Mouse (Mus musculus) heart, embryonic 16.5 days (tissue): ENCODE data around the gene Cadm2. TPM values are rescaled to one million over a fixed set of nuclear protein-coding genes. Genes with fewer than 3 reads are reported as not detected.

Experiments
- ATAC-seq: fragments of 200-750 bp; cut with Nextera tagmentation; replicated peaks from 2 replicates; pipeline ENCODE4 v1.8.0; 2017; ENCODE audit warnings: moderate number of reproducible peaks; ENCODE audit not compliant: insufficient read depth, low FRiP score; ENCODE audit errors: extremely low read depth
- H3K27ac ChIP-seq: fragments of 300-500 bp; sonication (generic); 2 replicates; pipeline ENCODE4 v1.5.1; 2014; ENCODE audit warnings: mild to moderate bottlenecking, low read length, control low read depth, moderate library complexity
- H3K27me3 ChIP-seq: fragments of 300-500 bp; sonication (generic); 2 replicates; pipeline ENCODE4 v1.6.1; 2014; ENCODE audit warnings: low read length, mixed read lengths; ENCODE audit not compliant: control insufficient read depth, insufficient read depth
- H3K36me3 ChIP-seq: fragments of 300-500 bp; sonication (generic); 2 replicates; pipeline ENCODE4 v1.6.1; 2014; ENCODE audit not compliant: control insufficient read depth, insufficient read depth
- H3K4me1 ChIP-seq: fragments of 300-500 bp; sonication (generic); 2 replicates; pipeline ENCODE4 v1.6.1; 2014; ENCODE audit warnings: low read length, mixed read lengths; ENCODE audit not compliant: control insufficient read depth, insufficient read depth
- H3K4me2 ChIP-seq: fragments of 300-500 bp; sonication (generic); 2 replicates; pipeline ENCODE4 v1.6.1; 2014; ENCODE audit warnings: low read depth, mild to moderate bottlenecking, control low read depth, low read length
- H3K4me3 ChIP-seq: fragments of 300-500 bp; sonication (generic); 2 replicates; pipeline ENCODE4 v1.5.1; 2014; ENCODE audit warnings: mild to moderate bottlenecking, control low read depth, low read length
- H3K9ac ChIP-seq: fragments of 300-500 bp; sonication (generic); 2 replicates; pipeline ENCODE4 v1.6.1; 2014; ENCODE audit warnings: low read length, control low read depth
- H3K9me3 ChIP-seq: fragments of 300-500 bp; sonication (generic); replicated peaks from 2 replicates; pipeline ENCODE4 v1.6.1; 2016; ENCODE audit warnings: low read length; ENCODE audit not compliant: control insufficient read depth
- WGBS: fragments of 180-500 bp; shearing (Covaris S2); extraction: QIAGEN DNeasy Blood & Tissue Kit; methylation state at CpG from one replicate; pipeline ENCODE4 v1.1.7; 2014; 5-methylcytosine and 5-hydroxymethylcytosine counted together
- polyA plus RNA-seq: library from polyadenylated mRNA; unstranded; fragments of >200 nt; fragmentation: Nextera tagmentation; extraction: Ambion mirVana; gene quantifications from 2 replicates; pipeline ENCODE4 v1.2.1, GENCODE M21; 2015

The Cadm2 gene
- polyA plus RNA-seq, 1 experiment from 2014 or later, result 0.20 TPM

DNA sequence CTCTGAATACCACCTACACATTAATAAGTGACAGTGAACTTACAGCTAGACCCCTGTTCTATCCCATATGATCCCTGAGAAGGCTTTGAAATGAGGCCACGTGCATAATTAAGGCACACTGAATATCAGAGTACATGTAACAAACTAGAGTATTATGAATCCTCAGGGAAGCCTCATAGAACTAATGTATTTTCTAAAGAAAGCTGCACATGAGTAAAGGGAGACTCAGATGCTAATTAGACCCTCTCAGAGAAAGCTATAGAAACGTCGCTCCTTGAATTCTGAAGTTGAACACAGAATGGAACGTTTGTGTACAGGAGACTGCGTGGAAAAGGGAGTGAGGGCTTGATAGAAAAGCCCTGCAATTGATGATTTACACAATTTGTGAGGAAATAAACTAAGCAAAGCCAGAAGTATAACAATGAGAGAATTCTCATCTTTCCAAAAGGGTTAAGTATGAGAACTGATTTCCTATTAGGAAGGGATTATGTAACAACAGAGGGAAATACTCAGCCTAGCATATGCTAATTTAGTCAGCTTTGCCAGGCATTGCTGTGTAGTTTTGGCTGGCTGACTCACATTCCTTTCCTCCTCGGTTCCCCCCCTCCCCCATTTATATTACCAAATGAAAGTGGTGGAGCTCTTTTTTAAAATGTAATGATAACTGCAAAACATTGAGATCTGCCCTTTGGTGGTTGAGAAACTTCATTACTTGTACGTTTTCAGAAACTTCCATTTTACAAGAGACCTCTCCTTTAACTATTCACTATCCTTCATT is 9.6 kb downstream of the Cadm2 start:
- WGBS, result 43% methylated on average over 7 of the region's 7 CpGs
- no peaks in the 10 kb centered on the region for H3K4me1 ChIP-seq
- H3K27me3 ChIP-seq, result 0 out of 2 replicates have a peak, but pooled peaks cover 1% of the 10 kb centered on the region
- no peaks in the 10 kb centered on the region for H3K9me3 ChIP-seq
- ATAC-seq, result no peak
- no peak overlapping the region for H3K27ac ChIP-seq
- H3K4me2 ChIP-seq, result no peak overlapping the region
- H3K9ac ChIP-seq, result no peak overlapping the region
- H3K4me3 ChIP-seq, result no peak overlapping the region
- no peaks in the 10 kb centered on the region for H3K36me3 ChIP-seq

GRCm38 (mm10) chr16:67609116-67609515 is 11.6 kb downstream of the Cadm2 start:
- Histone ChIP-seq H3K27me3 (no peaks in the 10 kb centered on the region), H3K9me3 (no peaks in the 10 kb centered on the region), H3K36me3 (no peaks in the 10 kb centered on the region), H3K4me2 (no peak overlapping the region), H3K27ac (no peak overlapping the region), H3K4me3 (no peak overlapping the region), H3K9ac (no peak overlapping the region), H3K4me1 (no peaks in the 10 kb centered on the region)
- WGBS, result 61% methylated on average over 4 of the region's 4 CpGs
- ATAC-seq, result no peak

DNA sequence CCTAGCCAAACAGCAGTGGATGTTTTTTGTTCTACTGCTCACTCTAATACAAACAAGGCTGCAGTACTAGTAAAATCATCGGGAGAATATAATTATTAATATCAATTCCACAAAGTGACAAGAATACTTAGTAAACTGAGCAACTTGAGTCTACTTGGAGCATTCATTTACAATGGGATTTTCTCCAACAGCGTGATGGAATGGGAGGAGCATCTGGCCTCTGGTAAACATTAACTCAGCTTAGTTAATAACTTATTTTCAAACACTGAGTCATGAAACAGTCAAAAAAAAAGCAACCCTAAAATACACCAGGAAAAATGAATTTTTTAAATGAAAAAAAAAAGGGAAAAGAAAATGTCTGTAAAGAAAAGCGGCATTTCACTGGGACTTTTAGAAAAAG is 12.2 kb downstream of the Cadm2 start:
- H3K4me2 ChIP-seq, result no peak overlapping the region
- no peak overlapping the region for H3K27ac ChIP-seq
- no peak for ATAC-seq
- H3K9ac ChIP-seq, result no peak overlapping the region
- H3K9me3 ChIP-seq, result no peaks in the 10 kb centered on the region
- WGBS, result 76% methylated on average over 3 of the region's 3 CpGs
- no peaks in the 10 kb centered on the region for H3K36me3 ChIP-seq
- H3K27me3 ChIP-seq, result no peaks in the 10 kb centered on the region
- no peak overlapping the region for H3K4me3 ChIP-seq
- no peaks in the 10 kb centered on the region for H3K4me1 ChIP-seq

DNA sequence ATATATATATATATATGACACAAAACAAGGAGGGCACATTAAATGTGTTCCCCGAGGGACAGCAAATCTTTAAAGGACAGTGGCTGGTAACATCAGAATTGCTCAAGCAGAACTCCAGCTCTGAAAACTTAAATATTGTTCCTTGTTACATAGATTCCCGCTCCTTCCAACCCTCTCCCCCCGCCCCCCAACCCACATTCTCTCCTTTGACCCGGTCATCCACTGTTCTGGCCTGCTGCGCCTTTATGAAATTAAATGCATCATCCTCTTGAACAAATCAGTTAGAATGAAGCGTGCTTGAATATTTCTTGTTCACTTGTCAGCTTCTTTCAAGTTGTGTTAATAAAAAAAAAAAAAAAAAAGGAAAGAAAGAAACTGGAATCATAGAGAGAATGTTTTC is 15.0 kb downstream of the Cadm2 start:
- Histone ChIP-seq H3K36me3 (no peaks in the 10 kb centered on the region), H3K27me3 (no peaks in the 10 kb centered on the region), H3K9ac (no peak overlapping the region), H3K4me2 (no peak overlapping the region), H3K4me1 (no peaks in the 10 kb centered on the region), H3K4me3 (no peak overlapping the region), H3K27ac (no peak overlapping the region), H3K9me3 (no peaks in the 10 kb centered on the region)
- 88% methylated on average over 6 of the region's 6 CpGs for WGBS
- ATAC-seq, result no peak

- no peak overlapping the region for H3K9ac ChIP-seq
- no peaks in the 10 kb centered on the region for H3K27me3 ChIP-seq
- ATAC-seq, result no peak
- H3K9me3 ChIP-seq, result no peaks in the 10 kb centered on the region
- 82% methylated on average over 9 of the region's 9 CpGs for WGBS
- H3K36me3 ChIP-seq, result no peaks in the 10 kb centered on the region
- no peak overlapping the region for H3K27ac ChIP-seq
- H3K4me2 ChIP-seq, result no peak overlapping the region
- H3K4me1 ChIP-seq, result no peaks in the 10 kb centered on the region
- H3K4me3 ChIP-seq, result no peak overlapping the region
Measured at GRCm38 (mm10) chr16:67599981-67600380, 20.7 kb downstream of the Cadm2 start.

- 69% methylated on average over 4 of the region's 4 CpGs for WGBS
- Histone ChIP-seq H3K4me2 (no peak overlapping the region), H3K9ac (no peak overlapping the region), H3K27ac (no peak overlapping the region), H3K4me3 (no peak overlapping the region), H3K36me3 (no peaks in the 10 kb centered on the region), H3K9me3 (no peaks in the 10 kb centered on the region), H3K4me1 (no peaks in the 10 kb centered on the region), H3K27me3 (no peaks in the 10 kb centered on the region)
- ATAC-seq, result no peak
Measured at GRCm38 (mm10) chr16:67598841-67599240, 21.9 kb downstream of the Cadm2 start.

GRCm38 (mm10) chr16:67591015-67591414 is 29.7 kb downstream of the Cadm2 start:
- no peaks in the 10 kb centered on the region for H3K4me1 ChIP-seq
- H3K4me3 ChIP-seq, result no peak overlapping the region
- H3K9ac ChIP-seq, result no peak overlapping the region
- H3K9me3 ChIP-seq, result no peaks in the 10 kb centered on the region
- WGBS, result 80% methylated on average over 6 of the region's 6 CpGs
- no peaks in the 10 kb centered on the region for H3K27me3 ChIP-seq
- no peaks in the 10 kb centered on the region for H3K36me3 ChIP-seq
- no peak for ATAC-seq
- H3K4me2 ChIP-seq, result no peak overlapping the region
- H3K27ac ChIP-seq, result no peak overlapping the region

- Histone ChIP-seq H3K4me3 (no peak overlapping the region), H3K27me3 (no peaks in the 10 kb centered on the region), H3K4me2 (no peak overlapping the region), H3K4me1 (no peaks in the 10 kb centered on the region), H3K9ac (no peak overlapping the region), H3K36me3 (no peaks in the 10 kb centered on the region), H3K27ac (no peak overlapping the region), H3K9me3 (no peaks in the 10 kb centered on the region)
- no peak for ATAC-seq
- WGBS, result 77% methylated on average over 11 of the region's 11 CpGs
Measured at GRCm38 (mm10) chr16:67578842-67579517, 41.7 kb downstream of the Cadm2 start.

DNA sequence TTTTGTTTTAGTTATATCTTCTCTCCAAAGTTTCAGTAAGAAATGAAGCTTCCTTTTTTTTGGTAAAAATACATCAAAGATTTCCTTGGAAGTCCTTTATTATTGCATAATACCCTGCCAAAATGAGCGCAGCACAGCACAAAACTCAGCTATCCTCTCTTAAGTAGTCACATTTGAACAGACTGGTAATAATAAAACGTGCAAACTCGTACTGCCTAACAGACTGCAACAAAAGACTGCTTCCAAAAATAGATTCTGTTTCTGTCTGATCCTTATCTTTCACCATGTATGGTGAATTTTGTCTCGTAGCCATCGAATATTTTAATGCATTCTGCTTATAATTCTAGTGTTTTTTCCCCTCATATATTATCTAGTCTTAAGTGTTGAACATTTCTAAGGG is 45.2 kb downstream of the Cadm2 start:
- no peaks in the 10 kb centered on the region for H3K9me3 ChIP-seq
- 61% methylated on average over 5 of the region's 5 CpGs for WGBS
- H3K27ac ChIP-seq, result no peak overlapping the region
- H3K9ac ChIP-seq, result no peak overlapping the region
- no peaks in the 10 kb centered on the region for H3K4me1 ChIP-seq
- no peak overlapping the region for H3K4me3 ChIP-seq
- no peak for ATAC-seq
- H3K36me3 ChIP-seq, result no peaks in the 10 kb centered on the region
- no peak overlapping the region for H3K4me2 ChIP-seq
- H3K27me3 ChIP-seq, result no peaks in the 10 kb centered on the region
